33 mouse cellular contexts compared by ENCODE assay signal in genomic region chr9:9262479-9262878, GRCm38 (mm10). TPM values are rescaled to one million over a fixed set of nuclear protein-coding genes. Genes with fewer than 3 reads are reported as not detected.
"Had no signal": no experiment of that assay in that cellular context is flagged by ENCODE, and none has a peak within 500 bp of the region (broad histone marks: within the 10 kb centered on the region; RNA-seq: fewer than 3 reads in every experiment).

No protein-coding gene starts in this region.

- H3K36me3 ChIP-seq: heart, embryonic 10.5 days; heart, embryonic 12.5 days; heart, embryonic 13.5 days; heart, embryonic 15.5 days; hindbrain, embryonic 10.5 days; hindbrain, embryonic 12.5 days; hindbrain, embryonic 13.5 days; hindbrain, embryonic 15.5 days; kidney, embryonic 15.5 days had no signal

- H3K27me3 ChIP-seq: heart, embryonic 12.5 days; heart, embryonic 13.5 days; heart, embryonic 15.5 days; hindbrain, embryonic 12.5 days; hindbrain, embryonic 13.5 days; hindbrain, embryonic 15.5 days; kidney, embryonic 15.5 days had no signal

- DNase-seq: heart, postnatal 10 days; heart, postnatal 14 days; heart, postnatal 36 days; heart, postnatal 4 days; kidney, adult 11 months; kidney, adult 18-20 months; kidney, adult 2 months; kidney, adult 8-10 months; kidney, adult 9 months; kidney, postnatal 10 days; kidney, postnatal 14 days; kidney, postnatal 25 days; kidney, postnatal 36 days; kidney, postnatal 4 days; layer of hippocampus, adult 9-11 months; layer of hippocampus, postnatal 36 days had no signal

- H3K4me3 ChIP-seq: heart, embryonic 10.5 days; heart, embryonic 12.5 days; heart, embryonic 13.5 days; heart, embryonic 15.5 days; hindbrain, embryonic 10.5 days; hindbrain, embryonic 12.5 days; hindbrain, embryonic 13.5 days; hindbrain, embryonic 15.5 days; kidney, embryonic 15.5 days; layer of hippocampus, adult 2 months; left cerebral cortex, adult 2 months had no signal

- H3K4me1 ChIP-seq: heart, embryonic 10.5 days; heart, embryonic 12.5 days; heart, embryonic 13.5 days; heart, embryonic 15.5 days; hindbrain, embryonic 10.5 days; hindbrain, embryonic 12.5 days; hindbrain, embryonic 13.5 days; hindbrain, embryonic 15.5 days; kidney, embryonic 15.5 days had no signal

- H3K9ac ChIP-seq: heart, embryonic 12.5 days; heart, embryonic 13.5 days; heart, embryonic 15.5 days; hindbrain, embryonic 12.5 days; hindbrain, embryonic 13.5 days; hindbrain, embryonic 14.5 days; hindbrain, embryonic 15.5 days; kidney, embryonic 15.5 days had no signal

- H3K4me2 ChIP-seq: heart, embryonic 11.5 days; heart, embryonic 12.5 days; heart, embryonic 13.5 days; heart, embryonic 15.5 days; hindbrain, embryonic 12.5 days; hindbrain, embryonic 13.5 days; hindbrain, embryonic 14.5 days; hindbrain, embryonic 15.5 days; kidney, embryonic 15.5 days had no signal

- ATAC-seq: hindbrain, embryonic 16.5 days; hindbrain, postnatal 0 days; inflammation-experienced regulatory T-cells, adult 6 months had no signal

- H3K27ac ChIP-seq: heart, embryonic 10.5 days; heart, embryonic 13.5 days; heart, embryonic 15.5 days; hindbrain, embryonic 10.5 days; hindbrain, embryonic 12.5 days; hindbrain, embryonic 13.5 days; hindbrain, embryonic 14.5 days; hindbrain, embryonic 15.5 days; hindbrain, postnatal 0 days; kidney, embryonic 15.5 days; kidney, postnatal 0 days; layer of hippocampus, adult 2 months; left cerebral cortex, adult 2 months had no signal

- H3K9me3 ChIP-seq: heart, embryonic 10.5 days; heart, embryonic 12.5 days; heart, embryonic 13.5 days; heart, embryonic 15.5 days; hindbrain, embryonic 10.5 days; hindbrain, embryonic 12.5 days; hindbrain, embryonic 13.5 days; hindbrain, embryonic 15.5 days; kidney, embryonic 15.5 days had no signal

RNA-seq across cellular contexts. Expression of gene Arhgap42, which starts 23.6 kb away (rescaled TPM):
- polyA plus RNA-seq: inflammation-experienced regulatory T-cells, adult 6 months had no signal
